Mouse (Mus musculus): ENCODE measurements at regions not wholly inside any gene's neighbourhood (a gene's known extent, or its start where the extent isn't known, plus 50 kb on each side); places are given as distances from the start of the nearest gene placed in this dataset.

GRCm38 (mm10) chr14:33854181-33854580, 69.2 kb upstream of the Gdf10 start:
- no peak for DNase-seq (ENCODE audit: low spot score in 2 of 2)

DNA sequence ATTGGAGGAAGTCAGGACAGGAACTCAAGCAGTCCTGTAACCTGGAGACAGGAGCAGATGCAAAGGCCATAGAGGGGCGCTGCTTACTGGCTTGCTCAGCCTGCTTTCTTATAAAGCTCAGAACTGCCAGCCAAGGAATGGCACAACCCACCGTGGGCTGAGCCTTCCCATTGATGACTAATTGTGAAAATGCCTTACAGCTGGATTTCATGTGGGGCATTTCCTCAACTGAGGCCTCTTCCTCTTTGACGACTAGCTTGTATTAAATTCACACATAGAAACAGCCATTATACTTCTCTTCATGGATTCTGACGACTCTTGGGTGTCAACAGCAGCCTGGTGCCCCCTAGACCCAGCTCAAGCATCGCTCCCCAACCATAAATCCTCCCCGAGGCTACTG, 66.4 kb upstream of the Gdf10 start:
- DNase-seq (ENCODE audit: low spot score in 2 of 2), result no peak

- no peak for DNase-seq (ENCODE audit: low spot score in 2 of 2)
These were observed 58.6 kb upstream of the Gdf10 start for GRCm38 (mm10) chr14:33864796-33865195.

- no peak for DNase-seq (ENCODE audit: low spot score in 2 of 2)
These were observed 57.6 kb upstream of the Gdf10 start for GRCm38 (mm10) chr14:33865746-33866145.

- DNase-seq (ENCODE audit: low spot score in 2 of 2), result no peak
These were observed 55.7 kb upstream of the Gdf10 start for GRCm38 (mm10) chr14:33867674-33868073.

Measured in layer of hippocampus, adult 18-20 months (tissue).